Mouse (Mus musculus): ENCODE measurements at regions not wholly inside any gene's neighbourhood (a gene's known extent, or its start where the extent isn't known, plus 50 kb on each side); places are given as distances from the start of the nearest gene placed in this dataset.
A peak's percentile ranks its signal among the peaks of the same experiment; 100 is the strongest.

- Histone ChIP-seq H3K27me3 (ENCODE audit: control insufficient read depth, insufficient read depth, low read length) (no peaks in the 10 kb centered on the region; the same call in 1 of the 2 replicates), H3K9ac (replicated peaks; ENCODE audit: low read length) (no peak overlapping the region), H3K4me2 (ENCODE audit: low read depth, low read length) (no peak overlapping the region), H3K9me3 (replicated peaks; ENCODE audit: control insufficient read depth, low read length) (no peaks in the 10 kb centered on the region), H3K4me1 (ENCODE audit: control insufficient read depth, insufficient read depth, low read length) (no peaks in the 10 kb centered on the region), H3K4me3 (ENCODE audit: low read depth, low read length) (no peak overlapping the region), H3K36me3 (replicated peaks; ENCODE audit: control insufficient read depth, insufficient read depth, low read depth, low read length) (no peaks in the 10 kb centered on the region), H3K27ac (replicated peaks; ENCODE audit: low read depth, low read length) (no peak overlapping the region)
- 88% methylated on average over 5 of the region's 5 CpGs for WGBS
- DNase-seq (ENCODE audit: low spot score) (no peak), ATAC-seq (replicated peaks; ENCODE audit: insufficient number of reproducible peaks, low FRiP score, low TSS enrichment, low read depth) (no peak)
Observed at GRCm38 (mm10) chr8:12081536-12081935, 197.1 kb upstream of the A230072I06Rik start.

GRCm38 (mm10) chr8:12087192-12087800 is 191.3 kb upstream of the A230072I06Rik start:
- Histone ChIP-seq H3K4me3 (ENCODE audit: low read depth, low read length) (no peak overlapping the region), H3K27me3 (ENCODE audit: control insufficient read depth, insufficient read depth, low read length) (no peaks in the 10 kb centered on the region), H3K27ac (replicated peaks; ENCODE audit: low read depth, low read length) (no peak overlapping the region), H3K9me3 (replicated peaks; ENCODE audit: control insufficient read depth, low read length) (no peaks in the 10 kb centered on the region), H3K9ac (replicated peaks; ENCODE audit: low read length) (no peak overlapping the region), H3K36me3 (replicated peaks; ENCODE audit: control insufficient read depth, insufficient read depth, low read depth, low read length) (no peaks in the 10 kb centered on the region), H3K4me1 (ENCODE audit: control insufficient read depth, insufficient read depth, low read length) (no peaks in the 10 kb centered on the region), H3K4me2 (ENCODE audit: low read depth, low read length) (no peak overlapping the region)
- no peak for ATAC-seq (replicated peaks; ENCODE audit: insufficient number of reproducible peaks, low FRiP score, low TSS enrichment, low read depth)
- no peak for DNase-seq (ENCODE audit: low spot score)
- WGBS, result 77% methylated on average over 10 of the region's 10 CpGs

GRCm38 (mm10) chr8:12100145-12100544 is 178.5 kb upstream of the A230072I06Rik start:
- Histone ChIP-seq H3K27me3 (ENCODE audit: control insufficient read depth, insufficient read depth, low read length) (no peaks in the 10 kb centered on the region), H3K4me1 (ENCODE audit: control insufficient read depth, insufficient read depth, low read length) (no peaks in the 10 kb centered on the region), H3K9ac (replicated peaks; ENCODE audit: low read length) (no peak overlapping the region), H3K27ac (replicated peaks; ENCODE audit: low read depth, low read length) (no peak overlapping the region), H3K4me2 (ENCODE audit: low read depth, low read length) (no peak overlapping the region), H3K36me3 (replicated peaks; ENCODE audit: control insufficient read depth, insufficient read depth, low read depth, low read length) (no peaks in the 10 kb centered on the region), H3K4me3 (ENCODE audit: low read depth, low read length) (no peak overlapping the region), H3K9me3 (replicated peaks; ENCODE audit: control insufficient read depth, low read length) (no peaks in the 10 kb centered on the region)
- no peak for DNase-seq (ENCODE audit: low spot score)
- ATAC-seq (replicated peaks; ENCODE audit: insufficient number of reproducible peaks, low FRiP score, low TSS enrichment, low read depth), result no peak
- WGBS, result 82% methylated on average over 8 of the region's 8 CpGs

- Histone ChIP-seq H3K27ac (replicated peaks; ENCODE audit: low read depth, low read length) (no peak overlapping the region), H3K36me3 (replicated peaks; ENCODE audit: control insufficient read depth, insufficient read depth, low read depth, low read length) (no peaks in the 10 kb centered on the region), H3K4me3 (ENCODE audit: low read depth, low read length) (no peak overlapping the region), H3K27me3 (ENCODE audit: control insufficient read depth, insufficient read depth, low read length) (no peaks in the 10 kb centered on the region), H3K9me3 (replicated peaks; ENCODE audit: control insufficient read depth, low read length) (no peaks in the 10 kb centered on the region), H3K4me1 (ENCODE audit: control insufficient read depth, insufficient read depth, low read length) (no peaks in the 10 kb centered on the region; the same call in 1 of the 2 replicates), H3K9ac (replicated peaks; ENCODE audit: low read length) (no peak overlapping the region), H3K4me2 (ENCODE audit: low read depth, low read length) (no peak overlapping the region)
- DNase-seq (ENCODE audit: low spot score), result no peak
- WGBS, result 44% methylated on average over 4 of the region's 4 CpGs
- ATAC-seq (replicated peaks; ENCODE audit: insufficient number of reproducible peaks, low FRiP score, low TSS enrichment, low read depth), result no peak
Observed at GRCm38 (mm10) chr8:12103296-12103695, 175.3 kb upstream of the A230072I06Rik start.

- Histone ChIP-seq H3K9ac (replicated peaks; ENCODE audit: low read length) (no peak overlapping the region), H3K4me2 (ENCODE audit: low read depth, low read length) (no peak overlapping the region), H3K4me1 (ENCODE audit: control insufficient read depth, insufficient read depth, low read length) (no peaks in the 10 kb centered on the region; the same call in 1 of the 2 replicates), H3K27ac (replicated peaks; ENCODE audit: low read depth, low read length) (0 out of 2 replicates have a peak overlapping the region, but pooled peaks have one; percentile 49), H3K9me3 (replicated peaks; ENCODE audit: control insufficient read depth, low read length) (no peaks in the 10 kb centered on the region), H3K36me3 (replicated peaks; ENCODE audit: control insufficient read depth, insufficient read depth, low read depth, low read length) (no peaks in the 10 kb centered on the region), H3K4me3 (ENCODE audit: low read depth, low read length) (no peak overlapping the region), H3K27me3 (ENCODE audit: control insufficient read depth, insufficient read depth, low read length) (no peaks in the 10 kb centered on the region)
- DNase-seq (ENCODE audit: low spot score), result peak; percentile 62
- WGBS, result 15% methylated on average over 15 of the region's 15 CpGs
- ATAC-seq (replicated peaks; ENCODE audit: insufficient number of reproducible peaks, low FRiP score, low TSS enrichment, low read depth), result peak; percentile 68
Observed at GRCm38 (mm10) chr8:12105106-12105901, 173.3 kb upstream of the A230072I06Rik start.

GRCm38 (mm10) chr8:12108578-12108977 is 170.0 kb upstream of the A230072I06Rik start:
- DNase-seq (ENCODE audit: low spot score) (no peak), ATAC-seq (replicated peaks; ENCODE audit: insufficient number of reproducible peaks, low FRiP score, low TSS enrichment, low read depth) (no peak)
- Histone ChIP-seq H3K36me3 (replicated peaks; ENCODE audit: control insufficient read depth, insufficient read depth, low read depth, low read length) (no peaks in the 10 kb centered on the region), H3K4me2 (ENCODE audit: low read depth, low read length) (no peak overlapping the region), H3K4me3 (ENCODE audit: low read depth, low read length) (no peak overlapping the region), H3K27ac (replicated peaks; ENCODE audit: low read depth, low read length) (no peak overlapping the region), H3K4me1 (ENCODE audit: control insufficient read depth, insufficient read depth, low read length) (no peaks in the 10 kb centered on the region; the same call in 1 of the 2 replicates), H3K27me3 (ENCODE audit: control insufficient read depth, insufficient read depth, low read length) (peaks cover 2% of the 10 kb centered on the region; the same call in 1 of the 2 replicates), H3K9me3 (replicated peaks; ENCODE audit: control insufficient read depth, low read length) (no peaks in the 10 kb centered on the region), H3K9ac (replicated peaks; ENCODE audit: low read length) (no peak overlapping the region)
- WGBS, result 60% methylated on average over 5 of the region's 5 CpGs

- Histone ChIP-seq H3K27me3 (ENCODE audit: control insufficient read depth, insufficient read depth, low read length) (peaks cover 2% of the 10 kb centered on the region; the same call in 1 of the 2 replicates), H3K4me3 (ENCODE audit: low read depth, low read length) (no peak overlapping the region), H3K27ac (replicated peaks; ENCODE audit: low read depth, low read length) (no peak overlapping the region), H3K4me2 (ENCODE audit: low read depth, low read length) (no peak overlapping the region), H3K4me1 (ENCODE audit: control insufficient read depth, insufficient read depth, low read length) (no peaks in the 10 kb centered on the region; the same call in 1 of the 2 replicates), H3K9me3 (replicated peaks; ENCODE audit: control insufficient read depth, low read length) (no peaks in the 10 kb centered on the region), H3K36me3 (replicated peaks; ENCODE audit: control insufficient read depth, insufficient read depth, low read depth, low read length) (no peaks in the 10 kb centered on the region), H3K9ac (replicated peaks; ENCODE audit: low read length) (no peak overlapping the region)
- 75% methylated on average over 10 of the region's 10 CpGs for WGBS
- DNase-seq (ENCODE audit: low spot score), result no peak
- no peak for ATAC-seq (replicated peaks; ENCODE audit: insufficient number of reproducible peaks, low FRiP score, low TSS enrichment, low read depth)
Observed at GRCm38 (mm10) chr8:12111626-12112025, 167.0 kb upstream of the A230072I06Rik start.

- Histone ChIP-seq H3K9ac (replicated peaks; ENCODE audit: low read length) (no peak overlapping the region), H3K9me3 (replicated peaks; ENCODE audit: control insufficient read depth, low read length) (no peaks in the 10 kb centered on the region), H3K36me3 (replicated peaks; ENCODE audit: control insufficient read depth, insufficient read depth, low read depth, low read length) (no peaks in the 10 kb centered on the region), H3K4me1 (ENCODE audit: control insufficient read depth, insufficient read depth, low read length) (no peaks in the 10 kb centered on the region; the same call in 1 of the 2 replicates), H3K4me2 (ENCODE audit: low read depth, low read length) (no peak overlapping the region), H3K27me3 (ENCODE audit: control insufficient read depth, insufficient read depth, low read length) (peaks cover 2% of the 10 kb centered on the region; the same call in 1 of the 2 replicates), H3K27ac (replicated peaks; ENCODE audit: low read depth, low read length) (no peak overlapping the region), H3K4me3 (ENCODE audit: low read depth, low read length) (no peak overlapping the region)
- 15% methylated on average over 8 of the region's 8 CpGs for WGBS
- ATAC-seq (replicated peaks; ENCODE audit: insufficient number of reproducible peaks, low FRiP score, low TSS enrichment, low read depth) (no peak; the same call in 1 of the 2 replicates), DNase-seq (ENCODE audit: low spot score) (no peak)
Observed at GRCm38 (mm10) chr8:12113023-12113422, 165.6 kb upstream of the A230072I06Rik start.
